ENCODE assay signal across 26 mouse cellular contexts in the genomic region with DNA sequence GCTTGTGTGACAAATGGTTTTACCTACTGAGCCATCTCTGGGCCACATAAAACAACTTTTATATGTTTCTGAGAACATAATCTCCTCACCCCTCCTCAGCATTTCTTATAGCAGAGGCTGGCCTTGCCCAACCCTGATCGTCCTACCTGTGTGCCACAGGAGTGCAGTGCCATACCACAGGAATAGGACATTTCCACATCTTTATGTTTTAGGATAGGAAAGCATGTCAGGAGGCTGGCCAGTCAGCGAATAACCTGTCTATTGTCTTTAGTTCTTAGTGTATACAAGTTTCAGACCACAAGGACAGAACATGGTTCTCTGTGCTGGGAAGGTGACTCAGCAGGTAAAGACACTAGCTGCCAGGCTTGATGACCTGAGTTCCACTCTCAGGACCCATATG. TPM values are rescaled to one million over a fixed set of nuclear protein-coding genes. Genes with fewer than 3 reads are reported as not detected.
"Had no signal": no experiment of that assay in that cellular context is flagged by ENCODE, and none has a peak within 500 bp of the region (broad histone marks: within the 10 kb centered on the region; RNA-seq: fewer than 3 reads in every experiment).

No protein-coding gene starts in this region.

- DNase-seq: lung, embryonic 14.5 days; lung, postnatal 10 days; lung, postnatal 4 days; midbrain, embryonic 14.5 days; retina, postnatal 1 day; right cerebral cortex, adult 18-20 months; right cerebral cortex, postnatal 25 days; right cerebral cortex, postnatal 4 days; spleen, adult 18-20 months; thymus, adult 18-20 months; thymus, postnatal 14 days; thymus, postnatal 36 days had no signal

- H3K9ac ChIP-seq: lung, embryonic 14.5 days; midbrain, embryonic 12.5 days; neural tube, embryonic 13.5 days; neural tube, embryonic 15.5 days had no signal

- H3K4me3 ChIP-seq: midbrain, embryonic 10.5 days; midbrain, embryonic 12.5 days; myocyte; neural tube, embryonic 13.5 days; neural tube, embryonic 15.5 days had no signal

- H3K27ac ChIP-seq: midbrain, embryonic 10.5 days; midbrain, embryonic 12.5 days; neural tube, embryonic 13.5 days; neural tube, embryonic 15.5 days had no signal

- ATAC-seq: midbrain, embryonic 16.5 days had no signal

- H3K27me3 ChIP-seq: midbrain, embryonic 12.5 days; neural tube, embryonic 13.5 days; neural tube, embryonic 15.5 days had no signal

- H3K4me2 ChIP-seq: lung, embryonic 14.5 days; midbrain, embryonic 12.5 days; neural tube, embryonic 13.5 days; neural tube, embryonic 15.5 days had no signal

- H3K9me3 ChIP-seq: midbrain, embryonic 10.5 days; midbrain, embryonic 12.5 days; neural tube, embryonic 13.5 days; neural tube, embryonic 15.5 days had no signal

RNA-seq across cellular contexts. Expression of gene Mgat4e, which starts 31.3 kb away (rescaled TPM):
- total RNA-seq: megakaryocyte, adult 5-6 weeks; megakaryocyte-erythroid progenitor cell, adult 5-6 weeks had no signal
- polyA plus RNA-seq: lung, embryonic 14.5 days; lung, embryonic 16.5 days; midbrain, embryonic 10.5 days; midbrain, embryonic 12.5 days; midbrain, embryonic 14.5 days; midbrain, embryonic 16.5 days; myocyte; neural tube, embryonic 11.5 days; neural tube, embryonic 13.5 days; neural tube, embryonic 15.5 days; small intestine, adult 2 months; stomach, embryonic 14.5 days; stomach, embryonic 16.5 days; thymus, postnatal 0 days had no signal
